Mouse (Mus musculus) limb, embryonic 12.5 days (tissue): ENCODE data around the gene Ksr2. TPM values are rescaled to one million over a fixed set of nuclear protein-coding genes. Genes with fewer than 3 reads are reported as not detected.
A peak's percentile ranks its signal among the peaks of the same experiment; 100 is the strongest.
"Not testable (repeated sequence)": the region's sequence is repeated elsewhere in the genome, so short reads cannot be mapped to it uniquely, and the experiment has no call there.

Source experiments
- ATAC-seq: fragments of 200-750 bp; cut with Nextera tagmentation; 2 replicates; pipeline ENCODE4 v1.8.0; 2017; ENCODE audit warnings: low read depth, moderate TSS enrichment; ENCODE audit not compliant: insufficient number of reproducible peaks, insufficient read depth, low FRiP score, low TSS enrichment
- H3K27ac ChIP-seq: fragments of 300-500 bp; sonication (generic); 2 replicates; pipeline ENCODE4 v1.5.1; 2016; ENCODE audit warnings: mild to moderate bottlenecking, moderate library complexity
- H3K27me3 ChIP-seq: fragments of 300-500 bp; sonication (generic); 2 replicates; pipeline ENCODE4 v1.6.1; 2016; ENCODE audit warnings: mild to moderate bottlenecking, moderate library complexity
- H3K36me3 ChIP-seq: fragments of 300-500 bp; sonication (generic); 2 replicates; pipeline ENCODE4 v1.6.1; 2016; ENCODE audit warnings: mild to moderate bottlenecking, moderate library complexity
- H3K4me1 ChIP-seq: fragments of 300-500 bp; sonication (generic); replicated peaks from 2 replicates; pipeline ENCODE4 v1.6.1; 2016
- H3K4me2 ChIP-seq: fragments of 300-500 bp; sonication (generic); 2 replicates; pipeline ENCODE4 v1.6.1; 2016; ENCODE audit warnings: mild to moderate bottlenecking, moderate library complexity
- H3K4me3 ChIP-seq: fragments of 300-500 bp; sonication (generic); replicated peaks from 2 replicates; pipeline ENCODE4 v1.5.1; 2016; ENCODE audit warnings: mild to moderate bottlenecking
- H3K9ac ChIP-seq: fragments of 300-500 bp; sonication (generic); replicated peaks from 2 replicates; pipeline ENCODE4 v1.6.1; 2016; ENCODE audit warnings: mild to moderate bottlenecking, moderate library complexity
- H3K9me3 ChIP-seq: fragments of 300-500 bp; sonication (generic); 2 replicates; pipeline ENCODE4 v1.6.1; 2016; ENCODE audit warnings: mild to moderate bottlenecking, moderate library complexity
- WGBS: fragments of 180-500 bp; shearing (Covaris S2); methylation state at CpG from one replicate; pipeline ENCODE4 v1.1.7; 2016; 5-methylcytosine and 5-hydroxymethylcytosine counted together
- polyA plus RNA-seq: library from polyadenylated mRNA; unstranded; fragments of >200 nt; fragmentation: Nextera tagmentation; extraction: Ambion mirVana; gene quantifications from 2 replicates; pipeline ENCODE4 v1.2.1, GENCODE M21; 2016

The Ksr2 gene
- polyA plus RNA-seq, 1 experiment from 2014 or later = 0.16 TPM

DNA sequence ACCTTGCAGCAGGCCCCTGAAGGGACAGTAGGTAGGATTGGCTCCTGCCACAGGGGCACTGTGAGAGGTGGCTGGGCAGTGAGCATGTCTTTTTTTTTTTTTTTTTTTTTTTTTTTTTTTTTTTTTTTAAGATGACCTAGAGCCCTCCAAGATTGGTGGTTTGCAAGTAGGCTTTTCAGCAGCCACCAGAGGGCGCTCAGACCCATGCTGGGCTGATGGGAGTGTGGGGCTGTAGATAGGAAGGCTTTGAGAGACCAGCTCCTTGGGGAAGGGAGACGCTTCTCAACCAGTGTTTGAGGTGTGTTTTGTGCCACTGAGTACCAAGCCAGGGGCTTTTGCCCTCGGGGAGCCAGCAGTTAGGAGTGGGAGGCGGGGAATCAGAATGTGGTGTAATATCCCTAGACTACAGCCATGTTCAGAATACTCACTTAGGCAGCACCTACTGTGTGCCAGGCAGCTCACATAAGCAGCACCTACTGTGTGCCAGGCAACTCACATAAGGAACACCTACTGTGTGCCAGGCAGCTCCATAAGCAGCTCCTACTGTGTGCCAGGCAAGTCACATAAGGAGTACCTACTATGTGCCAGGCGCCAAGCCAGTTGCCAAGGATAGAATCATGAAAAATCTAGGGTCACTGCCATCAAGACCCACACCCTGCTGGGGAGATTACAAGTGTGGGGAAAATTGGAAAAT, 200.7 kb downstream of the Ksr2 start:
- Histone ChIP-seq H3K4me2 (no peak overlapping the region), H3K27ac (no peak overlapping the region), H3K4me3 (no peak overlapping the region), H3K4me1 (0 out of 2 replicates have a peak, but pooled peaks cover 5% of the 10 kb centered on the region), H3K27me3 (0 out of 2 replicates have a peak, but pooled peaks cover 3% of the 10 kb centered on the region), H3K9me3 (no peaks in the 10 kb centered on the region), H3K9ac (no peak overlapping the region), H3K36me3 (no peaks in the 10 kb centered on the region)
- 35% methylated on average over 5 of the region's 5 CpGs for WGBS
- ATAC-seq = peak; percentile 82

DNA sequence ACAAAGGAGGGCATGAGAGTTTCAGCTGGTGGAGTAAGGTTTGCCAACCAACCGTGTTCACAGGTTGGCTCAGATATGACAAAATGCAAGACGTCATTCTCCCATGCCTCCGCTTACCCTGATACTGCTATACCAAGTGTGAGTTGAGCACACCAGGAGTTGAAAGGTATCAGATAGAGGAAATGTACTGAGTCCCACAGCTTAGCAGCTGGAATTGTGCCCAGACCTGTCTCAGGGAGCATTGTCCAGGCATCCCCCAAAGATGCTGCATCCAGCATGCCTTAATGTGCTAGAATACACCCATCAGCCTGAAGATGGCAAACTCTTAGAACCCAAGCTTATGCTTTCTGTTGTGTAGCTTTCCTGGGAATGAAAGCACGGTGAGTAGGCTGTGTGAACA, 206.5 kb downstream of the Ksr2 start:
- H3K27me3 ChIP-seq = no peaks in the 10 kb centered on the region
- 0 out of 2 replicates have a peak, but pooled peaks cover 5% of the 10 kb centered on the region for H3K4me1 ChIP-seq
- H3K27ac ChIP-seq = no peak overlapping the region
- WGBS = 83% methylated on average over 4 of the region's 4 CpGs
- no peaks in the 10 kb centered on the region for H3K36me3 ChIP-seq
- H3K9me3 ChIP-seq = no peaks in the 10 kb centered on the region
- H3K9ac ChIP-seq = no peak overlapping the region
- H3K4me3 ChIP-seq = no peak overlapping the region
- H3K4me2 ChIP-seq = no peak overlapping the region
- ATAC-seq = no peak

DNA sequence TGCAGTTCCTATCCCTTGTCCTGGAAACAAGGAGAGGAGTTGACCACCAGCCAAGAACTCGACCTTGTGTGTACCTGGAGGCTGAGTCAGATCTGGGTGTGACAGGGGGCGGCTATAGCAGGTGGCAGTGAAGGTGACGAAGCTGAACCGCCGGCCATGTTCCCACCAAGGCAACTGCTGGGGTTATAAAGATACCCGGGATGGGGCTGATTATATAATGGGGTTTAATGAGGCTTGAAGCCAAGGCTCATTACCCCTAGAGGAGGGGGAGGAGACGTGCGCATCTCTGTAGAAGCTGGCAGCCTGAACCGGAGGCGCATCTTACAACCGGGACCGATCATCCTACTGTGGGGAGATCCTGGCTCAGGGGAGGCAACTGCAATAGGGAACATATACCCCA, 208.4 kb downstream of the Ksr2 start:
- Histone ChIP-seq H3K27me3 (no peaks in the 10 kb centered on the region), H3K36me3 (no peaks in the 10 kb centered on the region), H3K9ac (no peak overlapping the region), H3K9me3 (no peaks in the 10 kb centered on the region), H3K27ac (no peak overlapping the region), H3K4me2 (no peak overlapping the region), H3K4me1 (peaks cover 9% of the 10 kb centered on the region), H3K4me3 (no peak overlapping the region)
- ATAC-seq = no peak
- 74% methylated on average over 12 of the region's 12 CpGs for WGBS

DNA sequence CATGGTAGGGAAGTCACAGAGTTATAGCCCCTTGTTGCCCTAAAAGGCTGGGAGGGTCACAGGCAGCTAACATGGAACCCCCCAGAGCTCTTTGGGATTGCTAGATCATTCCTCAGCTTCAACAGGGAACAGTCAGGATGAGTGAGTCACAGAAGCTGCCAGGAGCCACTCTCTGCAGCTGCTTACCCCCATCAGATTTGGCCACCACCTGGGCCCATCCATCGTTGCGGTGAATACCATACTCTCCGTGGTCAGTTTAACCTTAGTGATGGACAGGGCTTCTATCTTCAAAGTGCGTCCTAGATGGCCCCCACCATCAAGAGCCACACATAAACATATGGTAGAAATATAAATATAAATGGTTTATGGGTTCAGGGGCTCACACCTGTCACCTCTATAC, 209.4 kb downstream of the Ksr2 start:
- H3K36me3 ChIP-seq, H3K27ac ChIP-seq, H3K4me1 ChIP-seq, H3K4me3 ChIP-seq, H3K9ac ChIP-seq, H3K4me2 ChIP-seq, H3K9me3 ChIP-seq, ATAC-seq, H3K27me3 ChIP-seq: not testable (repeated sequence)
- WGBS = 88% methylated on average over 4 of the region's 4 CpGs

DNA sequence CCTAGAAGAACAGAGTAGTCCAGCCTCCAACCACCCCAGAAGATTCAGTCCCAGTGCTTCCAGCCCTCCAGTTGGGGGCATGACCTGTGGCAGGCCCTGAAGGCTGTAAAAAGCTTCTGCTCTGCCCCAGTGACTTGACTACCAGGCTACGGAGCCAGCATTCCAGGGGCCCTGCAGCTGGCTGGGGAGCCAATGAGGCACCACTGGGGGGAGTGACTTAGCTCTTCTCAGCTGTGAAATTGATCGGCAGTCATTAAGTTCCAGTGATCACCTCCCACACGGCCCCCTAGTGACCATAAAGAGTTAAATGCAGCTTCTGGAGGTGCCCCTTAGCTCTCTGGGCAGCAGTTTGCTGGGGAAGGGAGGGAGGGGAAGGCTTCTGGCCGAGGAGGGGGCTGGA, 213.1 kb downstream of the Ksr2 start:
- peak overlapping the region; percentile 10; the same call in 1 of the 2 replicates for H3K4me2 ChIP-seq
- no peak overlapping the region for H3K27ac ChIP-seq
- 0% methylated on average over 4 of the region's 4 CpGs for WGBS

DNA sequence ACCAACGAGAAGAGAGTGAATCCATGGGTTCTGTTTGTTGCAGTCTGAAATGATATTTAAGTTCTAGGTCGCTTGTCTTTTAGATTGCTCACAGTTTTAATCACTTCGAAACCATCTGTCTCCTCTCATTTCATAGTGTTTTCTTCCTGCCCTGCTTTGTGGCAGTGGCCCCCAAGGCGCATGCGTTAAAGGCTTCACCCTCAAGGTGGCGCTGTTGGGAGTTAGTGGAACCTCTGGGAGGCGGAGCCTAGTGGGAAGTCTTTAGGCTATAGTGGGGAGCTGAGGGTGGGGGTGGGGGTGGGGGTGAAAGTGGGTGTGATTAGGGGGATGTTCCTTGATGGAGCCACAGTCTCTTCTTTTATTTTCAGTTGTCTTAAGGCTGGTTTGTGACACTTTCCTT, 214.6 kb downstream of the Ksr2 start:
- ATAC-seq = no peak
- no peaks in the 10 kb centered on the region for H3K36me3 ChIP-seq
- 48% methylated on average over 7 of the region's 7 CpGs for WGBS

More for the DNA sequence above, 213.1 kb downstream of the Ksr2 start:
- Histone ChIP-seq H3K27me3 (no peaks in the 10 kb centered on the region), H3K4me3 (no peak overlapping the region), H3K4me1 (peaks cover 9% of the 10 kb centered on the region), H3K9ac (no peak overlapping the region), H3K9me3 (no peaks in the 10 kb centered on the region), H3K36me3 (no peaks in the 10 kb centered on the region)
- ATAC-seq = no peak

DNA sequence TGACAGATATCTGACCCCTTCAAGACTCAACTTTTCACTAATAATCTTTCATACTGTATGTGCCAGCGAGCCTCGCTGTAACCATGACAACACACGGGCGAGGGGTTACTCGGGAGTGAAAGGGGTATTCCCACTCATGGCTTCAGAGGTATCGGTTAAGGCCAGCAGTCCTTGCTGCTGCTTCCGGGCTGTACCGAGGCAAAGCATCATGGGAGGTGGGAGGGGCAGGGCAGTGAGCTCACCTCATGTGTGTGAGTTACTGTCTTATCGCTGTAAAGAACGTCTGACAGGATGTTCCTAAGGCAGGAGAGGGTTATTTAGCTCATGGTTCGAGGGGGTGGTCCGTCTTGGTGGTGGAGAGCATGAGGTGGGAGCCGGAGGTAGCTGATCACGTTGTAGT, 215.8 kb downstream of the Ksr2 start:
- no peak overlapping the region for H3K4me2 ChIP-seq
- no peak for ATAC-seq
- H3K4me1 ChIP-seq = peaks cover 9% of the 10 kb centered on the region
- no peak overlapping the region for H3K9ac ChIP-seq
- no peaks in the 10 kb centered on the region for H3K36me3 ChIP-seq
- no peaks in the 10 kb centered on the region for H3K9me3 ChIP-seq
- 88% methylated on average over 14 of the region's 14 CpGs for WGBS
- H3K27me3 ChIP-seq = no peaks in the 10 kb centered on the region
- H3K4me3 ChIP-seq = no peak overlapping the region
- no peak overlapping the region for H3K27ac ChIP-seq

More for the DNA sequence above, 214.6 kb downstream of the Ksr2 start:
- H3K4me2 ChIP-seq = no peak overlapping the region
- no peak overlapping the region for H3K27ac ChIP-seq
- no peaks in the 10 kb centered on the region for H3K9me3 ChIP-seq
- no peaks in the 10 kb centered on the region for H3K27me3 ChIP-seq
- peaks cover 9% of the 10 kb centered on the region for H3K4me1 ChIP-seq
- H3K4me3 ChIP-seq = no peak overlapping the region
- H3K9ac ChIP-seq = no peak overlapping the region

DNA sequence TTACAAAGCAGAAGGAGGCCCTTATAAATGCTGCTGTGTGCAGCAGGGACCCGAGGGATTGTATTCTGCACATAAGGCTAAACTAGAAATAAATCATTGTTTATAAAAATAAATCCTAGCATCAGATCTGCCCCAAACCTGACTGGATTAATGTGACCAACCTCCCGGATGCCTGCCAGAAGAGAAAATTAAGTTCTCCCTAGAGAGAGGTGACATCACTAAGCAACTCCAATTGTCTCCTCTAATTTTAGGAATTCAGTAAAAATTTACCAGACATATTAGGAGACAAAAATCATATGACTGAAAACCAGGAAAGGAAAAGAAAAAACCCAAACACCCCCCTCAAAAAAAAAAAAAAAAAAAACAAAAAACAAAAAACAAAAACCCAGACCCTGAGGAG, 221.4 kb downstream of the Ksr2 start:
- Histone ChIP-seq H3K36me3 (no peaks in the 10 kb centered on the region), H3K27me3 (no peaks in the 10 kb centered on the region), H3K9me3 (no peaks in the 10 kb centered on the region), H3K9ac (no peak overlapping the region), H3K27ac (no peak overlapping the region), H3K4me3 (no peak overlapping the region), H3K4me1 (no peaks in the 10 kb centered on the region), H3K4me2 (no peak overlapping the region)
- ATAC-seq = no peak
- 83% methylated on average over 2 of the region's 2 CpGs for WGBS

DNA sequence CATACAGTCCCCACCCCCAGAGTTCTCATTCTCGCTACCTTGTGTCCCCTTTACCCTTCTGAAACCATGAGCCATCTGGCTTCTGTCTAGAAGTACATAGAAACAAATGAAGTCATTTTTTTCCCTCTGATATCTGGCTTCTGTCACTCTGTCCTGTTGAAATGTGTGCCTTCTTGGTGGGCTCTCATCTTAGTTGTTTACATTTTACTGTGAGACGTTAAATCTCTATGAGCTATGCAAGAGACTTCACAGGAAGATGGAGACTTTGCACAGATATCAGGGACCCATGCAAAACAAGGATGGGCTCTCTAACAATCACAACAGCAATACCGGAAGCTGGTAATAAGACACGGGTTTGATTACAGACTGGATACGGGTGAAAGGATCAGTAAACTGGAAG, 222.0 kb downstream of the Ksr2 start:
- H3K4me3 ChIP-seq = no peak overlapping the region
- ATAC-seq = no peak
- no peaks in the 10 kb centered on the region for H3K9me3 ChIP-seq
- WGBS = 77% methylated on average over 5 of the region's 5 CpGs
- H3K27me3 ChIP-seq = no peaks in the 10 kb centered on the region
- H3K4me2 ChIP-seq = no peak overlapping the region
- no peaks in the 10 kb centered on the region for H3K4me1 ChIP-seq
- H3K27ac ChIP-seq = no peak overlapping the region
- H3K9ac ChIP-seq = no peak overlapping the region
- H3K36me3 ChIP-seq = no peaks in the 10 kb centered on the region

DNA sequence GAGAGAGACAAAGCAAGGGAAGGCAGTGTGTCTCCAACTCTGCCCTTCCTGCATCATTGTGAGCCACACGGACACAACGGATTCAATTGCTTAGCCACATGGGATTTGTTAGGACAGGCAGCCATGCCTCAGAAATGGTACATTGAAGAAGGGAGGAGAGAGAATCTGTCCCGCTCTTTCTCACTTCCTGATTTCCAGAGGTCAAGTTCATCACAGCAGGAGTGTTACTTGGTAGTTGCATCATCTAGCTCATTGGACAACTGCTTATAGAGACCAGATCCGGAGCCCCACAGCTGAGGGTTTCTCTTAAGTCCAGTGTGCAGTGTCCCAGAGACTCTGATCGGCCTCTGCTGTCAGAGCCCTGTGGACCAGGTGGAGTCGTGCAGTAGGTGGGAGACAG, 227.8 kb downstream of the Ksr2 start:
- no peak overlapping the region for H3K27ac ChIP-seq
- WGBS = 90% methylated on average over 6 of the region's 6 CpGs
- no peaks in the 10 kb centered on the region for H3K36me3 ChIP-seq
- H3K4me3 ChIP-seq = no peak overlapping the region
- H3K4me1 ChIP-seq = no peaks in the 10 kb centered on the region
- H3K27me3 ChIP-seq = no peaks in the 10 kb centered on the region
- no peak overlapping the region for H3K9ac ChIP-seq
- H3K9me3 ChIP-seq = no peaks in the 10 kb centered on the region
- H3K4me2 ChIP-seq = no peak overlapping the region
- ATAC-seq = no peak

DNA sequence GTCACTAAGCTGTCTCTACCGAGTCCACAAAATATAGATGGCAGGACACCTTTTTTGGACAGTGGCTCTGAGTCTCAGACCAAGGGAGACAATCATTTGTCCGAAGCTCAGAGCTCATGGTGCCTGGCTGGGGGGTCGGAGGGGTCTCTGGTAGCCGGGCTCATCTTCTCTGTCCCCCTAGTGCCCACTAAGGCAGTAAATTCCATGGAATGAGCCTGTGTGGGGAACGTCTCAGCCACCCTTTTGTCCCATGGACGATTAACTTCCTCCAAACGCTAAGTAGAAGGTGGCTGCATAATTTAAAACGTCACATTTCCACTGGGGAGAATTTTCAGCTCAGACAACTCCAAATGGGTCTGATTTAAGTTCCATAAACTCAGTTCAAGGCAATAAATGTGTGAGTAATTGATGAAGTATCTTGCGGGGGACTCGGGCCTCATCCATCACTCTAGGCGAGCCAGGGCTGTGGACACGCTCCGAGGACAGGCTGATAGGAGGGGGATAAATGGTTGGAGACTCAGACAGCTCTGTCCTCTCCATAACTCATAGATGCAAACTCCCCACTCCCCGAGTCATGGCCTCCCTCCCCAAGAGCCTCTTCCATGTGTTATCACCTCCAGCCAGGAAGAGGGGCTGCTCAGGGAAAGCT, 237.6 kb downstream of the Ksr2 start:
- Histone ChIP-seq H3K36me3 (no peaks in the 10 kb centered on the region), H3K27me3 (no peaks in the 10 kb centered on the region), H3K9ac (no peak overlapping the region), H3K9me3 (no peaks in the 10 kb centered on the region), H3K4me2 (no peak overlapping the region), H3K4me1 (no peaks in the 10 kb centered on the region), H3K4me3 (no peak overlapping the region), H3K27ac (no peak overlapping the region)
- no peak for ATAC-seq
- WGBS = 47% methylated on average over 14 of the region's 14 CpGs

DNA sequence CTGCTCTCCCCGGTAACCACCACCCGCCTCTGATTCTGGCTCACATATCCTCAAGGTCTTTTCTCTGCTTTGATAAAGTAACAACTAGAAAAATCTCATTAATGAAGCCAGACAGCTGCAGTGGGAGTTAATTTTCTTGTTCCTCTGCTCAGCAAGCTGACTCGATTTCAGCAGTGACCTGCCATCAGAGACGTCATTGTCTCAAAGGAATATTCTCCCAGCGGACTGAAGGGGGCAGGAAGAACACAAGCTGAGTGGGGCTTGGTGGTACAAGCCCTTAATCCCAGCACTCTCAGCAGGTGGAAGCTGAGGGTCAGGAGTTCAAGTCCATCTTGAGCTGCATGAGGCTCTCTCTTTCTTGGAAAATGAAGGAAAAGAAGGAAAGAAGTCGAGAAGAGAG, 244.8 kb downstream of the Ksr2 start:
- WGBS = 39% methylated on average over 6 of the region's 6 CpGs
- H3K4me2 ChIP-seq = no peak overlapping the region
- no peaks in the 10 kb centered on the region for H3K4me1 ChIP-seq
- H3K9me3 ChIP-seq = no peaks in the 10 kb centered on the region
- H3K27ac ChIP-seq = no peak overlapping the region
- no peaks in the 10 kb centered on the region for H3K27me3 ChIP-seq
- no peaks in the 10 kb centered on the region for H3K36me3 ChIP-seq
- no peak overlapping the region for H3K9ac ChIP-seq
- ATAC-seq = no peak
- H3K4me3 ChIP-seq = no peak overlapping the region
